ENCODE assay signal across 21 mouse cellular contexts in the genomic region with DNA sequence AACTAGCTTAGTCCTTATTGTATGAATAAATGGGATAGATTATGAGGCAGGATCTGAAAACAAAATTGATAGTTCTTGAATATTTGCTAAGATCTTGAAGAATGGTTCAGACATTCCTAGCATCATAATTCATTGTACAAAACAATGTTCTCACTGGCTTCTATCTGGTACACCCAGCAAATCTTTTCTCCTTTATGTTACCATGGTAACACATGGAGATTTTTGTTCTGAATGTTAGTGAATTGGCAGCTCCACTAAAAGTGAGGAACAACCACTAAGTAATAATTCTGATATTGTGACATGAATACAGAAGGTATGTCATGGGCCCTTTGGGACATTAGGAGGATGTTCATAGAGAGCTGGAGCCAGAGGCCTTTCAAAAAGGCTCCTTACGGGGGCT.
A peak's percentile ranks its signal among the peaks of the same experiment; 100 is the strongest.
DNase-seq lines count a peak whose midpoint lies in the region; ATAC-seq lines count a peak whose summit lies in the region.
"Had no signal": no experiment of that assay in that cellular context is flagged by ENCODE, and none has a peak within 500 bp of the region (broad histone marks: within the 10 kb centered on the region; RNA-seq: fewer than 3 reads in every experiment).

No protein-coding gene starts in this region.

- H3K27ac ChIP-seq in forebrain, embryonic 13.5 days, result no peak overlapping the region
- no peak overlapping the region for H3K27ac ChIP-seq in forebrain, embryonic 12.5 days
- H3K27ac ChIP-seq in midbrain, embryonic 15.5 days, result no peak overlapping the region
- H3K27ac ChIP-seq in midbrain, embryonic 10.5 days (replicated peaks), result no peak overlapping the region
- H3K27ac ChIP-seq: embryonic facial prominence, embryonic 10.5 days; hindbrain, embryonic 12.5 days had no signal

- H3K4me2 ChIP-seq in forebrain, embryonic 13.5 days, result no peak overlapping the region
- H3K4me2 ChIP-seq in forebrain, embryonic 12.5 days, result no peak overlapping the region
- no peak overlapping the region for H3K4me2 ChIP-seq in midbrain, embryonic 15.5 days
- H3K4me2 ChIP-seq: hindbrain, embryonic 12.5 days had no signal

- H3K9ac ChIP-seq in forebrain, embryonic 13.5 days, result no peak overlapping the region
- no peak overlapping the region for H3K9ac ChIP-seq in forebrain, embryonic 12.5 days
- H3K9ac ChIP-seq in midbrain, embryonic 15.5 days, result no peak overlapping the region
- H3K9ac ChIP-seq: hindbrain, embryonic 12.5 days had no signal

- no peaks in the 10 kb centered on the region for H3K36me3 ChIP-seq in forebrain, embryonic 13.5 days (ENCODE audit: poor library complexity, severe bottlenecking)
- H3K36me3 ChIP-seq in forebrain, embryonic 12.5 days (replicated peaks), result no peaks in the 10 kb centered on the region
- H3K36me3 ChIP-seq in midbrain, embryonic 15.5 days (replicated peaks), result no peaks in the 10 kb centered on the region
- no peaks in the 10 kb centered on the region for H3K36me3 ChIP-seq in midbrain, embryonic 10.5 days
- H3K36me3 ChIP-seq: embryonic facial prominence, embryonic 10.5 days; G1E; hindbrain, embryonic 12.5 days had no signal

- no peaks in the 10 kb centered on the region for H3K9me3 ChIP-seq in forebrain, embryonic 13.5 days (replicated peaks)
- H3K9me3 ChIP-seq in forebrain, embryonic 12.5 days, result no peaks in the 10 kb centered on the region
- no peaks in the 10 kb centered on the region for H3K9me3 ChIP-seq in midbrain, embryonic 15.5 days
- H3K9me3 ChIP-seq in midbrain, embryonic 10.5 days (replicated peaks), result no peaks in the 10 kb centered on the region
- H3K9me3 ChIP-seq: embryonic facial prominence, embryonic 10.5 days; G1E; hindbrain, embryonic 12.5 days had no signal

- peak; percentile 24; the same call in 1 of the 2 replicates for ATAC-seq in forebrain, embryonic 13.5 days
- ATAC-seq in forebrain, embryonic 12.5 days (ENCODE audit: low FRiP score), result no peak
- ATAC-seq in frontal cortex, adult (ENCODE audit: low TSS enrichment), result peak; percentile 44; the same call in 1 of the 2 replicates
- ATAC-seq in midbrain, embryonic 15.5 days (replicated peaks), result peak; percentile 72; the same call in 1 of the 2 replicates
- ATAC-seq: CD4-positive, CD25-positive, alpha-beta regulatory T cell, adult 4 months; intestine, embryonic 16.5 days had no signal

- no peaks in the 10 kb centered on the region for H3K4me1 ChIP-seq in forebrain, embryonic 13.5 days
- H3K4me1 ChIP-seq in forebrain, embryonic 12.5 days, result no peaks in the 10 kb centered on the region
- H3K4me1 ChIP-seq in midbrain, embryonic 15.5 days, result no peaks in the 10 kb centered on the region
- no peaks in the 10 kb centered on the region for H3K4me1 ChIP-seq in midbrain, embryonic 10.5 days
- H3K4me1 ChIP-seq: embryonic facial prominence, embryonic 10.5 days; hindbrain, embryonic 12.5 days had no signal

- H3K4me3 ChIP-seq in forebrain, embryonic 13.5 days, result no peak overlapping the region
- no peak overlapping the region for H3K4me3 ChIP-seq in forebrain, embryonic 12.5 days (replicated peaks)
- no peak overlapping the region for H3K4me3 ChIP-seq in midbrain, embryonic 15.5 days
- no peak overlapping the region for H3K4me3 ChIP-seq in midbrain, embryonic 10.5 days
- H3K4me3 ChIP-seq: embryonic facial prominence, embryonic 10.5 days; hindbrain, embryonic 12.5 days had no signal

- H3K27me3 ChIP-seq in forebrain, embryonic 13.5 days, result no peaks in the 10 kb centered on the region
- no peaks in the 10 kb centered on the region for H3K27me3 ChIP-seq in forebrain, embryonic 12.5 days
- H3K27me3 ChIP-seq in midbrain, embryonic 15.5 days (replicated peaks), result no peaks in the 10 kb centered on the region
- no peaks in the 10 kb centered on the region for H3K27me3 ChIP-seq in midbrain, embryonic 10.5 days (ENCODE audit: low read depth, poor library complexity, severe bottlenecking)
- H3K27me3 ChIP-seq: hindbrain, embryonic 12.5 days had no signal

- WGBS in forebrain, embryonic 13.5 days, result 90% methylated on average over 1 of the region's 1 CpGs
- WGBS in forebrain, embryonic 12.5 days, result 76% methylated on average over 1 of the region's 1 CpGs
- 76% methylated on average over 1 of the region's 1 CpGs for WGBS in midbrain, embryonic 15.5 days
- WGBS in midbrain, embryonic 10.5 days, result 88% methylated on average over 1 of the region's 1 CpGs

- no peak for DNase-seq in frontal cortex, adult 2 months (ENCODE audit: extremely low spot score in 1 of 2, low spot score in 1 of 2)
- DNase-seq in midbrain, embryonic 10.5 days (ENCODE audit: low spot score), result no peak
- DNase-seq in telencephalon, adult 2 months (ENCODE audit: low read depth, low spot score), result peak; percentile 19
- DNase-seq in kidney, adult 18-20 months, result no peak
- DNase-seq: adrenal gland, postnatal 10 days; B cell, adult 2 months; cerebellum, adult 2 months; cerebellum, postnatal 10 days; gastrocnemius, postnatal 36 days; heart, adult 11 months; heart, postnatal 10 days; heart, postnatal 4 days had no signal
